Mouse (Mus musculus): ENCODE measurements around the gene Arrdc2.

Arrdc2 gene

DNA sequence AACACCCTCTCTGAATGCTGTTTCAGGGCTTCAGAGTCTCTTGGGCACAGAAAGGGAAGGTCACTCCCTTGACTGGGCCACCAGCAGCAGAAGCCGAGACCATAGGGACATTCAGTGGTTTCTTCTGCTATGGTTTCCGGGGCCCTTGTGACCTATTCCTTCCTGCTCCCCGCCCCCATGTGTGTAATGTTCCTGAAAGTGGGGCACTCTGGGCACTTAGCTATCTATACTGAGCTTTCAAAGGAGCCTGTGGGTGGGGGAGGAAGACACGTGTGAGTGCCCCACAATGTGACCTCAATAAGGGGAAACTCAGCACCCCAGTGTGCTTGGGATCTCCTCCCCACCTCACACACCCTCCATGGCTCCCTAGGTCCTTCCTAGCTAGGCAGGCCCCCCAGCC, 33.0 kb downstream of the Arrdc2 start:
- DNase-seq = no peak

DNA sequence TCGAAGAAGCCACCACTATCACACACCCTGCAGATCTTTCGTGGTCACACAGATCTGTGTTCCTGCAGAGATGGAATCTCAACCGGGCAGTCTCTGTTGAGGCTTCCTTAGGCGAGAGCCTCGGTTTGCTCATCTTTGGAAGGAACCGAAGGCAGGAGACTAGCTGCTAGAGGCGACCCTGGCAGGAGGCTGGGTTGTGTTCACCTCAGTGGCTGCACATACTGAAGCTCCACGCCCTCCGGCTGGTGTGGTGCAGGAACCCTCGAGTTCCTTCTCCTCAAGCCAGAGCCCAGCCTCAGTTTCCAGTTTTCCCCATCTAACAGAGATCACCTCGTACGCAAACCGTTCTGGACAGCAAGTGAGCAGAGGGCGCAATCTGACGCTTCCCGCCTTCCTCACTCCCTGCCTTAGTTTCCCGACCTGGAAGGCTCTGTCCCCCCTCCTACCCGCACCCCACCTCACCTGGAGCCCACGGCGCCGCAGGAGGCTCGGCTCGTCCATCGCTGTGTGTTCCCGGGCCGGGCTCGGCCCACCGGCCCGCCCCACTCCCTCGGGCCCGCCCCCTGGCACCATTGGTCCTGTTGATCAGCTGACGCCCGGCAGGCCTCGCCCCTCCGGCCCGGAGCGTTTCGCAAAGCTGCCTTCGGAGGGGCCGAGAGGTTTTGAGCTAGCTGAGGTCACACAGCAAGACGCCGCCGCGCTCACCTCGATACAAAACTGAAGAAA, 34.9 kb downstream of the Arrdc2 start, which contains the start of gene Mast3:
Gene Mast3, minus strand, starts transcription at position 574 of the 726 bp plus-strand sequence.
- DNase-seq = peak; percentile 85

DNA sequence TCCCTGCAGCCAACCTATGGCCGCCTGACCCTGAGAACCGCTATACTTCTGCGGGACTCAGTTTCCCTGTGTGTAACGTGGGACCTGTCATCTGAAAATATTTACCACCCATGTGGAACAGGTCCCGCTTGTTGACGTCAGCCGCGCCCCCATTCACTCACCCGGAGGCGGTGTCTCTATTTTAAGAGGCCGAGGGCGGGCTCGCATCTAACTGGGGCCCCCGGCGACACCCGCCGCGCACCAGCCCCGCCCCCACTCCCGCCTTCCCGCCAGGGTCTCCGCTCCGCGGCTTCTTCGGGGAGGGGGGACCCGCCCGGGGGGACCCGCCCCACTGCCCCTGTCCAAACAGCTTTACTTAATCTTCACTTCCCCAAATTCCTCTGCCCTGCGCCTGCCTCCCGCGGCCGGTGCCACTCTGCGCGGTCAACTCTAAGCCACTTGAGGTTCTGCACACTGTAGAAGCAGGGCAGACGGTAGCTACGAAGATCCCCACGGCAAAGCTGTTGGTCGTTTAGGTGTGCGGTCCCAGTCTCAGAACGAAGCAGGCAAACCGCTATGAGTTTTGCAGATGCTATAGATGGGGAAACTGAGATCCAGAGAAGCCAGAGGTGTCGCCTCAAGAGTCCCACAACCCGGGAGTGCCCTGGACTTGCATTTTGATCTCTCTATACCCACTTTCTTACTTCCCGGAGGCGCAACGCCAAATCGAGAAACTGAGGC, 35.6 kb downstream of the Arrdc2 start:
- peak; percentile 71 for DNase-seq

DNA sequence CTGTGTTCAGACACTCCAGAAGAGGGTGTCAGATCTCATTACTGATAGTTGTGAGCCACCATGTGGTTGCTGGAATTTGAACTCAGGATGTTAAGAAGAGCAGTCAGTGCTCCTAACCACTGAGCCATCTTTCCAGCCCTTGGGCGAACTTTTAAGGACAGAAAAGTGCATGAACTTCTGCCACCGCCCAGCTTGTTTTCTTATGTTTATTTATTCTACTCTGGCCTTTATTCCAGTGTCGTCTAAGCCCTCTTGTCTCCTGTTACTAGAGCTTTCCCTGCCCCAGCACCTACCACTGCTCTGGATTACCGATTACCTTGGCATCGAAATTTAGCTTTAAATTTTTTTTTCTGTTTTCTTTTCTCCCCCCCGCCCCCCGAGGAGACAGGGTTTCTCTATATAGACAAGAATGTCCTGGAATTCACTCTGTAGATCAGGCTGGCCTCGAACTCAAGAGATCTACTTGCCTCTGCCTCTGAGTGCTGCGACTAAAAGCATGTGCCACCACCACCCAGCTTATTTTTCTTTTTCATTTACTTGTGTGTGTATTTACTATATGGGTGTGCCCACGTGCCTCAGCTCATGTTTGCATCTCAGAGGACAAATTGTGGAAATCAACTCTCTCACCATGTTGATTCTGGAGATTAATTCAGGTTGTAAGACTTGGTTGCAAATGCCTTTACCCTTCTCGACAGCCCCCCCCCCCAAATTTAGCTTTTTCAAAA, 36.6 kb downstream of the Arrdc2 start:
- no peak for DNase-seq

DNA sequence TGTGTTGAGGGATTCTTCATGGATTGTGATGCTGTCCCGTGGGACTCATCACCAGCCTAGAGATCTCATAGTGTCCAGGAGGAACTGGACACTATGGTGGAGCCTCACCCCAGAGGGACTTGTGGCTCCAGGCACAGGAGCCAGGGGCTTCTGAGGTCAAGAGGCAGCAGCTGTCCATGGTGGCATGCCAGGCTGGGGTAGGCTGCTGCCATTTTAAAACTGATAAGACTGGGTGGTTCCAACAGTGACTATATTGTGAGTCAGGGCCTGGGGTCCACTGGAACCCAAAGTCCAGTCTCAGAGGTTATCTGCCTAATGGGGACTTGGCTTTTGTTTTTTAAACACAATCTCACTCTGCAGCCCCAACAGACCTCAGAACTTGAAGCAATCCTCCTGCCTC, 37.7 kb downstream of the Arrdc2 start:
- no peak for DNase-seq

DNA sequence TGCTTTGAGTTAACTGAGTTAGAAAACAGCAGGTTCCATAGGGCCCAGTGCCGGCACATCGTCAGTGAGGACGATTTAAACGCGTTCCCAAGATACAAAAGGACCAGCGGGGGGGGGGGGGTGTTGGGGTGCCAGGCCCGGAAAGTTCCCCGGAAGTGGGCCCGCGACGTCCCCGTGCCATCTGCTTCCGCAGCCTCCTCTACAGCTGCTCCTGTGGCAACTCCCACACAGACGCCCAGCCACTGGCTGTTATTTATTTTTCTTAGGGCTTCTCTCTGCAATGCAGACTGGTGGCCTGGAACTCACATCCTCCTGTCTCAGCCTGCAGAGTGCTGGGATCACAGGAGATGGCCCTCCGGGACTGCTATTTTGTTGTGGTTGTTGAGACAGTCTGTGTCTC, 38.4 kb downstream of the Arrdc2 start:
- peak; percentile 68 for DNase-seq

DNA sequence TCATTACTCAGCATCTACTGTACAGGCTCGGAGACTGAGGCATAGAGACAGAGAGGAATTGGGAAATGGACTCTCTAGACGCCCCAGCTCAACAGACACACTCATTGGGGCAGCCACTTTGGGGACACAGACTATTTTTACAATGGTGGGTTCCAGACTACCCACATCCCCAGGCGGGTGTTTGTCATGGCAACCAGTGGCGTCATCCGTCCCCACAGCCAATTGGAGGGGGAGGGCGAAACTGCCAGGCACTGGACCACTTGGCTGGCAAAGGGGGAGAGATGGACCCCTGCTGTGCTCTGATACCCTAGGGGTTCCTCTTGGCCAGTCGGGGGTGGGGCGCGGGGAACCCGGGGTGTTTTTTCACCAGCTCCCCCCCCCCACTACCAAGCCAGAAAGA, 38.9 kb downstream of the Arrdc2 start:
- DNase-seq = peak; percentile 57

DNA sequence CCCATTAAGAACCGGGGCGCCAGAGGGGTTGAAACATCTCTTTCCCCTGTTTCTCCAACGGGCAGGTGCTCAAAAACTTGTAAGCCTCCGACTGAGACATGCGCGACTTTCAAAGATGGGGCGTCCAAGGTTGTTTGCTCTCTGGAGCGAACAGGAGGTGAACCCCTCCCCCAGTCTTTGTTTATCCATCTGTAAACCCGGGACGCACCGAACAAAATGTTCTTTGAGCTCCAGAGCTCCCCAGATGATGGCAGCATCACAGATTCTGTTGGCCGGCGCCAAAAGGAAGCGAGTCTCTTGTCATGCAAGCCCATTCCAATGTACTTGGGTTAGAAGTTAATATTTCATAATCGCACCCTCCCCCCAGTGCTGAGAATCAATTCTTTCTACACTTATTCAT, 41.2 kb downstream of the Arrdc2 start:
- DNase-seq = no peak

DNA sequence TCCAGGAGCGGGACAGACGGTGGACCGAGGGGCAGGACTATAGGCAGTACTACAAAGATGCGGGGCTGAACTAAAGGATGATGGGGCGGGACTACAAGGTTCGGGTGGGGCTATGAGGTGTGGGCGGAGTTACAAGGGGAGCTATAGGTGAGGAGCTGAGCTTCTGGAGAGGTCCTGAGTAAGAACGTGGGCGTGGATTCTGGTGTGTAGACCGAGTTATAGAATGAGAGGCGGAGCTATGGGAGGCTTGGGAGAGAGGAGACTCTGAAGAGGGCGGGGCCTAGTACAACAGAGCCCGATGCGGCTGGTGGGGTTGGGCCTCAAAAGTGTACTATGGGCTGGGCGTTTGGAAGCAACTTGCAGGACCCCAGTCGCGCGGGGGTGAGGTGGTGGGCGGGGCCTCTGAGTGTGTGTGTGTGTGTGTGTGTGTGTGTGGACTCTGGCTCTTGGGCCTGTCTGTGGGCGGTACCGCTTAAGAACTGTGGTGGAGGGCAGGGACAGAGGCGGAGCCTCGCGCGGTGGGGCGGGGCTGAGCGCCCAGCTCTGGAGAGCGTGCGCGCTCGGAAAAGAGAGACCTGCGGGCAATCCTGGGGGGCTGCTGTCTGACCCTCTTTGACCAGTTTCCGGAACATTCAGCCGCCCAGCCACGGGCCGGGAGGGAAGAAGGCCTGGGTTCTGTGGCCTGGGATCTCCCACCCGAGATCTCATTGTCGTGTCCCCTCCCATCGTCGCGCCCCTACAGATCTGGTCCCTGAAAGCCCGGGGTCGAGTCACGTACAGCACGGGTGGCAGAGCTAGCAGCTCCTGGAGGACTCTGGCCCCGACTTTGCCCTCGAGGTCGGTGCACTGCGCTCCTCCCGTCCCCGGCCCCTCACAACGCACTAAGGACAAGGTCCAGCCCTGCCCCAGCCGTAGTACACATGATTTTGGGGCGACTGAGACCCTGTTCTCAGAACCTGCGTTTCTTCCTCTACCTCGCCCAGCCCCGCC, 42.1 kb downstream of the Arrdc2 start:
- peak; percentile 81 for DNase-seq

DNA sequence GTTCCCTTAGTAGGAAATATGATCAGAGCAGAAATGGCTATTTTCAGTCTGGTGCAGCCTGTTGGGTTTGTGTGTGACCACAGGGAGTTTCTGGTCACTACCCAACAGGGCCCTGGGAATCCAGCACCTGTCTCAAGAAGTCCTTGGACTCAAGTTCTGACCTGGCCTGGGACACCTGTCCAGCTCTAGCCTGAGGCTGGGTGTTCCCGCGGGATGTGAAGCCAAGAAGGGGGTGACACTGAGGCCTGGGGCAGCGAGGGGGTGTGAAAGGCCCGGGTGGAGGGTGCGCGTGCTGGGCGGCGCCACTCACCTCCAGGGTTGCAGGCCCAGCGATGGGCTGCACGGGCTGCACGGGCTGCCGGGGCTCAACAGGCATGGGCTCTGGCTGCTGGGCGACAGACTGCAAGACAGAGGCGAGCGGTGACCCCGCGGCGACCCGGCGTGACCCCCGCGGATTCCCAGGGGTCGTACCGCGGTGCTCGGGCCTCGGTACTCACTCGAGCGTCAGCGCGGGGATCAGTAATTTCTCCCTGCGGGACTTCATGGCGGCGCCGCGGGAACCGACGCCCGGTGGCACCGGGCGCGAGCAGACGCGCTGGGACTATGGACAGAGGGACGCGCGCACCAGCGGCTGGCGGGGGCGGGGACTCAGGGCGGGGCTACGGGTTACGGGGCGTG, 43.0 kb downstream of the Arrdc2 start:
- peak; percentile 84 for DNase-seq

DNA sequence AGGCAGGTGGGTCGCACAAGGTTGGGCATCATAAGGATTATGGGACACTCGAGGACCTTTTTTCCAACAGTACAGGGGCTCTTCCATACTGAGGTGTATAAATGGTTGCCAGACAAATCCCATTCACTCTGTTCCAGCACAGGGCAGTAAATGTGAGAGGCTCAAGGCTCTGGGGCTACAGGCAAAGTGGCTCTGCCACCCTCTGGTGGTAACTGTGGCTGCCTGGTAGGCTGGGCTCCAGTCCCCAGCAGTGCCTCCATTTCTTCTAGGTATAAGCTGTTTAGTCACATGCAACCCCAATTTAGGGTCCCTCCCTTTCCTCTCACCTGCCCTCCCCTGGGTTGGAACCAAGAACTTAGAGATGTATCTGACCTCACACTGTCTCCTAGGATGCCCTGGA, 44.1 kb downstream of the Arrdc2 start:
- no peak for DNase-seq

DNA sequence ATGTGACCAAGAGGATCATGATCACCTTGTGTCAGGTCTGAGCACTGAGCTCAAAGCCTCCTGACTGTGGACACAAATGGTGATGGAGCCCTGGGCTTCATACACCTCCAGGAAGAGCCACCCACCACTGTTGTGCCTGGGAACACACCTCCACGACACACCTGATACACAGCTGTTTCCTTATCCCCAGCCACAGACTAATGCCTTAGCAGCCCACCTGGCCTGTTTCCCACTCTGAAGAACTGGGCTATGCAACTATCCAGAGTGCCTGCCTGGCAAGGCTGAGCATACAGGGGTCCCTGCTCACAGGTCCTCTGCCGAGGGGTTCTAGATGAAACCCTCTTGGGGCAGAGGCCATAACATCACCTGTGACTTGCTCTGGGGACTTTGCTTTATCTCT, 45.3 kb downstream of the Arrdc2 start:
- no peak for DNase-seq

DNA sequence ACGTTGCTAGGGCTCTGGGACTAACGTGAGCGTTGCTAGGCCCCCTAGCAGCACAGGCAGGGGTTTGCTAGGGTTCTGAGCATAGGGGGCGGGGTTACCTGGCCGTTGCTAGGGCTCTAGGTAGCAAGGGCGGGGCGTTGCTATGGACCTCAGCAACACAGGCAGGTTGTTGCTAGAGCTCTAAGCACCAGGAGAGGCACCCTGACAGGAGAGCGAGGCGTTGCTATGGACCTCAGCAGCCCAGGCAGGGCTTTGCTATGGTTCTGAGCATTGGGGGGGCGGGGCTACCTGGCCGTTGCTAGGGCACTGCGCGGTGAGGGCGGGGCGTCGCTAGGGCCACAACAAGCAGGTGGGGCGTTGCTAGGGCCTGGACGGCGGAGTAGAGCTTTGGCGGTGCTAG, 46.8 kb downstream of the Arrdc2 start:
- DNase-seq = peak; percentile 79

DNA sequence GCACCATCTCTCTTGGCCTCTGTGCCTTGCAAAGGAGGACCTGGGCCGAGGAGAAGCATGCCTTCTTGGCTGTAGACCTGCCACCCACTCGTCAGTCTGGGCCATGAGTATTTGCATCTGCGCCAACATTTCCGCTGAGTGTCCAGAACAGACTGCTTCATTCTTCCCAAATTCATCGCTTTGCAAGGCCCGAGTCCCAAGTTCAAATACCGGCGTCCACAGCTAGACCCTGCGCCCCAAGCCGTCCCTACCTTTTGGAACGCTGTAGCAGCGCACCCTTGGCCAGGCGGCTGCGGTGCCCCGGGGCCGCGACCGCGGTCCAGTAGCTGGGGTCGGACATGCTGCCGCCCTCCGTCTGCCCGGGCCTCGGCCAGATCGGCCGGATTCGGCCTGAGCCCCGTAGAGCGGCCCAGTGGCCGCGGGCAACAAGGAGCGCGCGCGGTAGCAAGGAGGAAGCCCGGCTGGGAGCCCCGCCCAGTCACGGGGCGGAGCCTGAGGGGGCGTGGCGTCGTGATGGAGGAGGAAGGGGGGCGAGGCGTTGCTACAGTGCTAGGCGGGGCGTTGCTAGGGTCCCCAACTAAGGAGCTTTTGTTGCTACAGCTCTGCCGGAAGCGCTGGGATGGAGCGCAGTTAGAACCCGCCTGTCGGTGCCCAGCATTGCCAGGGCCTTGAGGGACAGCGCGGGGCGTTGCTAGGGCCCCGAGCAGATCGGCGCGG, 47.4 kb downstream of the Arrdc2 start:
- peak; percentile 97 for DNase-seq

DNA sequence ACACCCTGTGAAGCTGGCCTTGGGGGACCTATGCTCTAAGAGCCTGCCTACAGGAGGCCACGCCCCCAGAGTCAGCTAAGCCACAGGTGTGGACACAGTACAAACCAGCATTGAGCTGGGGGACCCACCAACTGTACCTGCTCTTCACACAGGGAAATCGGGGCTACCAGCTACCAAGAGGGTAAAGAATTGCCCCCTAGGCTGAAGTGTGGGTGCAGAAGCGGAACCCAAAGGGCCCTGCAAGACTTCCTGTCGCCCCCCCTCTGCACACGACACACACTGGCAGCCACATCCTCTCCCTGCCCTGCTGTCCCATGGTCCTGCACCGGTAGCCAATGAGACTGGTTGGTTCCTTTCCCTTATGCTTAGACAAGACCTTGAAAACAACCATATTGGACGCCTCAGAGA, 48.2 kb downstream of the Arrdc2 start:
- DNase-seq = no peak

DNA sequence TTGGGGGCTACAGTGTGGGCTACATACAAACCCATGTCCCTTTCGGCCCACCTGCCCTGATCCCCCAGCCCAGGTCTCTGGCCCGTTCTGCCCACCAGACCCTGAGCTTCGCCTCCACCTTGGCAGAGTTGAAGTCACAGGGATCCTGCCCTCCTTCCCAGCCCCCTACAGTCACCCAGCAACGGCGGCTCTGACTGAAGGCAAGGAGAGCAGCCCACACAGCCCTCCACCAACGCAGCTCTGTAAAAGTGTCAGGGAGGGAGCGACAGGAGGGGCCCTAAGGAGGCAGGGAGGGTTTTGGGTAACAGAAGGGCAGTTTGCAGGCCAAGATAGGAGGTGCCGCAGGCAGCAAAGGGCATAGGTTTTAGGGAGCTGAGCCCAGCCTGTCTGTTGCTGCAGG, 48.7 kb downstream of the Arrdc2 start:
- no peak for DNase-seq

DNA sequence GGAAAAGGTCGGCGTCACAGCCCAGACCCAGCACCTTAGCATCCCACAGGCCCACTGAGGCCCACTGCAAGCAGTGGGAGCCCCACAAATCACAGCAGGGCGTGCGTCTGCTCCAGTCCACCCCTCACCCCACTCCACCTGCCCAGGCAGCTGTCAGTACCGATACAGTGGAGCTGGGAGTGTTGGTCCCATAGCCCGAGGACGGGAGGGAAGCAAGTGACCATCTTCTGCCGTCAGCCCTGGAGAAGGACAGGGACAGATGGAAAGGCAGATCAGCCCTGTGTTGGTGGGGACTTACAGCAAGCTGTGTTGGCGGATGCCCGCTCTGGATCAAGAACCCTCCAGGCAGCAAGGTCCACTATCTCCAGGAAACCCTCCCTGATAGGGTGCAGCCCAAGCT, 50.5 kb downstream of the Arrdc2 start:
- DNase-seq = no peak

DNA sequence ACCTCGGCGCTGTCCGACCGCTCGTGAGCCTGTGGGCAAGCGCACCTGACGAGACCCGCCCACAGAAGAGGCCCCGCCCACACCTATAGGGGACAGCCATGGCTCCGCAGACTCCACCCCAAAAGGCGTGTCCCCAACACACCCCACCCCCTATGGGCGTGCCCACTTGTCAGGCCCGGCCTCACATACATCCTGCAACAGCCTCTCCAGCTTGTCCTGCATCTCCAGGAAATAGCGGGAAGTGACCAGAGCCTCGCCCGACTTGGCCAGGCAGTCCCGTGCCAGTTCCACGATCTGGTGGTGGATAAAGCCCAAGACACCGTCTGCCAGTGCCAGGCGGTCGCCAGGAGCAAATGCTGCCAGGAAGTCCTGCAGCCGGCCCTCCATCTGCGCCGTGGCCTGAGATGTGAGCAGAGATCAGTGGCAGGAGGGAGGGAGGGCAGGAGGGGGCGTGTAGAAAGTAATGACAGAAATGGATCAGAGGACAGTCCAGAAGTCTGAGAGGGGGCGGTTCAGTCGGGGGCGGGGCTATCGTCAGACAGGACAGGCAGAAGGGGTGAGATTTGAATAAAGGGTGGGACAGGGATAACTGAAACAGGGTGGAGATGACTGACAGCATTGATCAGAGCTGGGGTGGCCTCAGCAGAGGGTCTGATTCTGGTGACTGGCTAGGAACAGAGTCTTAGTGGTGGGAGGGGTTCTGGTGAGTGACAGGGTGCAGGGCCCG, 51.4 kb downstream of the Arrdc2 start:
- no peak for DNase-seq

DNA sequence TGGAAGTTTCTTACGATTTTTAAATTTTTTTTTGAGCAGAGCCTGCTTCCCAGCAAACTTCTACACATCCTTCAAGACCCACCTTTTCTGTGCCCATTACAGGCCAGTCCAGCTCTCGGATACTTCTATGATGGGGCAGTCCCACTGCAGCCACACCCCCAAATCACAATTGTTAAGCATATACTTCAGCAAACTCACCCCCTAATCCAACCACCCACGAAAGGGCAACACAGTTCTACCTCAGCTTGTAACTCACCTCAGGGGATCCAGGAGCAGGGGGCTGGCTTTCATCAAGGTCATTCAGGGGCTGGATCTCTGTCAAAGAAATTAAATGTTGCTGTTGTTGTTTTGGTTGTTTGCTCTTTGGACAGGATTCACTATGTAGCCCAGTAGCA, 52.5 kb downstream of the Arrdc2 start:
- no peak for DNase-seq

DNA sequence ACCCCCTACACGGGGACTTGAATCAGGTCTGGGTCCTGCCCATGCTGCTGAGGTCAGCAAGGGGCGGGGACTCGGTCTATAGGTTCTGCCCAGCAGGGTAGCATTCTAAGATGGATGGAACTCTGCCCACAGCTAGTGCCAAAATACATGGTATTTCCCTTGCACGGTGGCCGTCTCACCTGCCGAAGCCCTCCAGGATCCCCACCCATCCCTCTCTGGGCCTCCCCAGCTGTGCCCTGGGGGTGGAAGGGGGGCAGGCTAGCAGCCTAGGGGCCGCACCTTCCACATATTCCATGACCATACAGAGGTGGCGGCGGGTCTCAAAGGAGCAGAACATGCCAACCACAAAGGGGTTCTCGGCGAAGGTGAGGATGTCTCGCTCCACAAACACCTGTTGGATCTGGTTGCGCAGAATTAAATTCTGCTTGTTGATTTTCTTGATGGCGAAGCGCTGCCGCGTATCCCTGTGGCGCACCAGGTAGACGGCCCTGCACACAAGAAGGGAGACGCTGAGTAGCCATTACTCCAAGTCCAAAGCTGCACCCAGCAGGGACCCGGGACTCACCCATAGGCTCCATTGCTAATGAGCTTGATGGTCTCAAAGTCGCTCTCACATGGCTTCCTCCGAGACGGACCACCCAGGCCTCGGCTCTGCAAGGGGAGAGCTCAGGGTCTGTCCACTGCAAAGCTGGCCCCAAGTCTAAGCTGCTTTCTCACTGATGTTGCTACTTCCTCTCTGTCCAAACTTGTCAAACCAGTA, 53.0 kb downstream of the Arrdc2 start:
- DNase-seq = no peak

Measured in right cerebral cortex, postnatal 14 days (tissue).